Mouse (Mus musculus) left cerebral cortex, adult 8-10 months (tissue): ENCODE results near the gene Kras. TPM values are rescaled to one million over a fixed set of nuclear protein-coding genes. Genes with fewer than 3 reads are reported as not detected.

ENCODE experiments used
- DNase-seq, 2 experiments: peaks; one replicate each; pipeline ENCODE4 v3.0.0; 2022; ENCODE audit warnings: low spot score in 2 of 2
- total RNA-seq, 4 experiments: library from RNA; stranded (reverse); gene quantifications; 2 replicates each; pipeline ENCODE4 v1.2.4; 2022

Gene Kras
- total RNA-seq, result 10 to 100 TPM; 70.6 to 83.1 (median 72.7) TPM

- peak; percentile 60 to 82 for DNase-seq
Measured at GRCm38 (mm10) chr6:145250185-145250791, at the start of gene Kras. TSS of gene Kras (minus strand) at chr6:145250239.

- DNase-seq, result no peak
Measured at GRCm38 (mm10) chr6:145297626-145298025, 47.6 kb upstream of the Kras start.

DNA sequence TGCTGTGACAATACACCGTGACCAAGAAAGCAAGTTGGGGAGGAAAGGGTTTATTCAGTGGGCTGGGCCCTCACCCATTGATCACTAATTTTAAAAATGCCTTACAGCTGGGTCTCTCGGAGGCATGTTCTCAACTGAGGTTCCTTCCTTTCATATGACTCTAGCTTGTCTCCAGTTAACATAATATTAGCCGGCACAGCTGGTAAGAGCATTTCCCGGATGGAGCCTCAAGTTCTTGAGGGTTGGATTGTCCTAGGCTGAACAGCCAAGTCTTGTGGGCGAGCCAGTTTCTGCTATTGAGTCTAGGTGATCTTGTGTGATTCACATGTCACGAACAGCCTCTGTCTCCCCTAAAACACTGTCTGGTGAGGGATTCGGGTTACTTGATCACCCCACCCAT, 46.9 kb upstream of the Kras start:
- DNase-seq, result no peak

- DNase-seq, result no peak
Measured at GRCm38 (mm10) chr6:145295171-145295570, 45.1 kb upstream of the Kras start.

- no peak for DNase-seq
Measured at GRCm38 (mm10) chr6:145293156-145293555, 43.1 kb upstream of the Kras start.

GRCm38 (mm10) chr6:145291383-145292289, 41.6 kb upstream of the Kras start:
- no peak for DNase-seq

GRCm38 (mm10) chr6:145285656-145286055, 35.6 kb upstream of the Kras start:
- DNase-seq, result no peak

GRCm38 (mm10) chr6:145284286-145284685, 34.2 kb upstream of the Kras start:
- no peak for DNase-seq

- DNase-seq, result no peak
Measured at GRCm38 (mm10) chr6:145277138-145277763, 27.2 kb upstream of the Kras start.

DNA sequence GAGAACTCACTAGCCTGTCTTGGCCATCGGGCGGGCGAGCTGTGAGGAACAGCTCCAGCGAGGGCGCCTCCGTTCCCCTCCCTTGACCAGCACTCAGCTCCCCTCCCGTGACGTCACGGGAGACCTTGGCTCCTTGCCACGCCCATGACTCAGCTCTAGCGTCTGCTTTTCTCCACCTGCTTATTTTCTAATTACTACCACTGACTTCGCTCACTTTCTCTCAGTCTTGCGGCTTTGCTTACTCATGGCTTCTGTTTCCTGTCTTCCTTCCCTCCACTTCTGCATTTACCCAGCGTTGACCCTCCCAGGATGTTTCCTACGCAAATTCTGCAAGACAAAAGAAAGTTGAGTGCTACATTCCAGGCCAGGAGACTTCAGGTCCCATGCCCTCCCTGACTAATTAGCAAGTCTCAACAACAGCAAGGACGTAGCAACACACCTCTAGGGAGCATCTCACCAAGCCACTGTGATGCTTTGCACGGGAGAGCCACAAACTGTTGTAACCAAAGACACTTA, 26.3 kb upstream of the Kras start:
- no peak for DNase-seq

GRCm38 (mm10) chr6:145275586-145276219, 25.7 kb upstream of the Kras start:
- no peak for DNase-seq

GRCm38 (mm10) chr6:145273971-145274620, 24.1 kb upstream of the Kras start:
- no peak for DNase-seq

- DNase-seq, result no peak
Measured at GRCm38 (mm10) chr6:145272142-145272937, 22.3 kb upstream of the Kras start.

DNA sequence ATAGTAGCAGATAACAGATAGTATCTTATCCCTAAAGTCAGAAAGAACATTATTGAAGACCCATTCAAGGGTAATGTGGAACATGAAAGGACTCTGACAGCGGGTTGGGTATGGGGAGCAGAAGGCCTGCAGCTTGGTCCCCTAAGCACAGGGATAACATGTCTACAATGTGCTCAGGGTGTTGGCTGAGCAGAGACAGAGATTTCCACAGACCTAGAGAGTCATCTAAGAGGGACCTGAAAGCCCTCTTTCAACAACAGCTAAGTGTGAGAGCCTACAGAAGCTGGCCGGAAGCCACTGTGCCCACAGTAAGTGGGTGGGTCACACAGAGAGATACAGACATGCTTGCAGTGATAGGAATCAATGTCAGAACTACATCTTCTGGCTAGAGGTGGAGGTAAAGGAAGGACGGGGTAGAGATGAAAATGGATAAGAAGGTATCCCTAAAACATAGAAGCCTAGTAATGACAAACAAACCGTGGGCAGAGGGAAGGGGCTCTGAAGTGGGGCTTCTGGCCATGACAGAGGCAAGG, 19.3 kb upstream of the Kras start:
- no peak for DNase-seq

DNA sequence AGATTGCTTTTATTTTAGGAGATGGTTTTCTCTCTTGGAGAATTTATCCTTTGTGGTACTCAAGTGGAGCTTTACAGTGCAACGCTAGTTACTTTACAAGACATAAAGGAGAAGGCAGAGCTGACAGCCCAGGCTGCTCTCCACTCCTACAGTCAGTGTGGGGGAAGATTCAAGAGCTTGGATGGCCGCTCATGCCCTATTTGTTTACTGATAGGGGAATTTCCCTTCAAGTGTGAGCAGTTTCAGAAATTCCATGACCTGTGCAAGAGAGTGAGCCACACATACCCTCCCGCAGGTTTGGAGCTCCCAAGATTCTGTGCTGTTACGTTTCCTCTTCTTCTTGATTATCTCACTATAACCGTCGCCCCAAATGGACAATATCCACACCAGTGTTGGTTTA, 17.7 kb upstream of the Kras start:
- no peak for DNase-seq

DNA sequence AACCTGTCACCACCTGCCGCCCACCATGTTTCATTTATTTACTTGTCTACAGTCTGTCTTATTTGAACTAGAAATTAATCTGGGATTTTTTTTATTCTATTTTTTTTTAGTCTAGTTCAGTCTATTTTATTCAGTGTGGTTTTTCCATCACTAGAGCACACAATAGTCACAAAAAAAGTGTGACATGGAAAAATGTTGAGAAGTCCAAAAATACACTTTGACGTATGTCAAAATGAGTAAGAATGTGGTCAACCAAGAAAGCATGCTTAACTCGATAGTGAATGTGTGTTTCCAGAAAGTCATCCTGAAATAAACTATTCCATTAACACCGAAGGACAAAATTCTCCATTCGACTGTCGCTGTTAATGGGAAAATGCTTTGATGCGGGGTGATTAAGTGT, 12.3 kb upstream of the Kras start:
- DNase-seq, result no peak

- no peak for DNase-seq
Measured at GRCm38 (mm10) chr6:145256701-145257073, 6.6 kb upstream of the Kras start.

- no peak for DNase-seq
Measured at GRCm38 (mm10) chr6:145255952-145256700, 6.1 kb upstream of the Kras start.

DNA sequence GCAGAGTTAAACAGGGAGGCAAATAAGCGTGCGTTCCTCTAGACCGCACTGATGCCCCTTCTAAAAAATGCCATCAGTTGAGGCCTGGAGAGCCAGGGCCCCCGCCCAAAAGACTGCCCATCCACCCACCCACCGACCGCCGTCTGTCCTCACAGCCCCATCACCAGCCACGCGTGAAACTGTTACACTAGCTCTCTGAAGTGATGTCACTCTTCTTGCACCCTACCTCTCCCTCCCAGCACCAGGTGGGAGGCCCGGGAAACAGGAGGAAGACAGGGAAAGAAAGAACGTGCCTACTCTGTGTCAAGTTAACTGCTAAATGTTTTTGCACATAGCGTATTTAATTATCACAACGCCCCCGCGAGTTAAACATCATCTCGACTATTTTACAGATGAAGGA, 781 bp upstream of the Kras start:
- DNase-seq, result peak; percentile 18 to 48
